Mouse (Mus musculus) CH12.LX (cell line): Measurements from ENCODE around the gene Cst9. TPM values are rescaled to one million over a fixed set of nuclear protein-coding genes. Genes with fewer than 3 reads are reported as not detected.

Experiments
- DNase-seq: peaks from one replicate; pipeline ENCODE4 v3.0.0-alpha.2; 2013; ENCODE audit errors: extremely low read depth
- H3K27ac ChIP-seq: 2 replicates; pipeline ENCODE4 v1.5.1; 2012; ENCODE audit warnings: low read depth, mild to moderate bottlenecking, control low read depth, moderate library complexity; ENCODE audit not compliant: insufficient read depth
- H3K27me3 ChIP-seq: replicated peaks from 2 replicates; pipeline ENCODE3; 2012; ENCODE audit warnings: inconsistent platforms
- H3K36me3 ChIP-seq, 2 experiments: replicated peaks in 1 of 2; 2 replicates each; pipeline versions ENCODE3 to v1.6.1; 2012; ENCODE audit warnings: inconsistent platforms in 1 of 2, low read length in 1 of 2, mild to moderate bottlenecking in 1 of 2, mixed read lengths in 1 of 2, moderate library complexity in 1 of 2; ENCODE audit not compliant: control insufficient read depth in 1 of 2, insufficient read depth in 1 of 2
- H3K4me1 ChIP-seq, 2 experiments: 2 replicates each; pipeline ENCODE4 v1.6.1; 2012; ENCODE audit warnings: inconsistent platforms in 1 of 2, moderate library complexity in 1 of 2; ENCODE audit not compliant: insufficient read depth in 2 of 2, control insufficient read depth in 1 of 2
- H3K4me2 ChIP-seq: 2 replicates; pipeline ENCODE4 v1.6.1; 2012; ENCODE audit warnings: low read depth, mild to moderate bottlenecking, control low read depth; ENCODE audit not compliant: poor library complexity, insufficient read depth, severe bottlenecking
- H3K4me3 ChIP-seq, 3 experiments: fragments of 150-350 bp in 1 of 3; sonication (generic) in 1 of 3; replicated peaks in 1 of 3; 2 replicates each; pipeline versions ENCODE3 to v1.5.1; 2011 to 2012; ENCODE audit warnings: low read depth in 2 of 3, low read length in 2 of 3, mild to moderate bottlenecking in 2 of 3, moderate library complexity in 2 of 3, control low read depth in 1 of 3, improper control_type of control experiment in 1 of 3, inconsistent platforms in 1 of 3, mixed read lengths in 1 of 3; ENCODE audit not compliant: poor library complexity in 1 of 3
- H3K79me2 ChIP-seq: replicated peaks from 2 replicates; pipeline ENCODE4 v1.6.1; 2012; ENCODE audit warnings: mild to moderate bottlenecking, moderate library complexity; ENCODE audit not compliant: control insufficient read depth, poor library complexity, insufficient read depth, severe bottlenecking; ENCODE audit errors: extremely low read depth
- H3K9ac ChIP-seq: 2 replicates; pipeline ENCODE4 v1.6.1; 2012; ENCODE audit warnings: low read depth, mild to moderate bottlenecking, control low read depth, moderate library complexity; ENCODE audit not compliant: insufficient read depth
- H3K9me3 ChIP-seq: replicated peaks from 2 replicates; pipeline ENCODE3; 2012; ENCODE audit warnings: low read length, inconsistent platforms, mixed read lengths
- BHLHE40 ChIP-seq: IDR thresholded peaks from 2 replicates; pipeline ENCODE4 v1.6.1; 2011; ENCODE audit warnings: mild to moderate bottlenecking, low read depth, low read length, improper control_type of control experiment
- CHD2 ChIP-seq: IDR thresholded peaks from 2 replicates; pipeline ENCODE4 v1.6.1; 2011; ENCODE audit warnings: low read length, improper control_type of control experiment
- CTCF ChIP-seq, 2 experiments: IDR thresholded peaks in 1 of 2; conservative IDR thresholded peaks in 1 of 2; 2 replicates each; pipeline ENCODE4 v1.5.1; 2011 to 2012; ENCODE audit warnings: low read depth in 2 of 2, low read length in 2 of 2, improper control_type of control experiment in 1 of 2, inconsistent platforms in 1 of 2, mild to moderate bottlenecking in 1 of 2, moderate library complexity in 1 of 2
- E2F4 ChIP-seq: IDR thresholded peaks from 2 replicates; pipeline ENCODE4 v1.6.1; 2011; ENCODE audit warnings: low read depth, low read length, improper control_type of control experiment; ENCODE audit not compliant: insufficient replicate concordance
- ELF1 ChIP-seq: IDR thresholded peaks from 2 replicates; pipeline ENCODE4 v1.6.1; 2014; ENCODE audit warnings: low read depth, mild to moderate bottlenecking, inconsistent platforms, low read length, improper control_type of control experiment
- ETS1 ChIP-seq: conservative IDR thresholded peaks from 2 replicates; pipeline ENCODE4 v1.6.1; 2012; ENCODE audit warnings: low read depth, mild to moderate bottlenecking, inconsistent platforms, low read length, improper control_type of control experiment, moderate library complexity
- GABPA ChIP-seq: IDR thresholded peaks from 2 replicates; pipeline ENCODE4 v1.6.1; 2012; ENCODE audit warnings: low read depth, low read length, improper control_type of control experiment, inconsistent platforms; ENCODE audit not compliant: insufficient replicate concordance
- IRF4 ChIP-seq: IDR thresholded peaks from 2 replicates; pipeline ENCODE4 v1.6.1; 2014; ENCODE audit warnings: low read depth, mild to moderate bottlenecking, inconsistent platforms, low read length, improper control_type of control experiment
- JUN ChIP-seq: IDR thresholded peaks from 2 replicates; pipeline ENCODE4 v1.6.1; 2011; ENCODE audit warnings: low read depth, mild to moderate bottlenecking, low read length, improper control_type of control experiment, moderate library complexity; ENCODE audit not compliant: insufficient read depth
- JUND ChIP-seq: conservative IDR thresholded peaks from 2 replicates; pipeline ENCODE4 v1.6.1; 2011; ENCODE audit warnings: low read depth, low read length, improper control_type of control experiment
- MAFK ChIP-seq: IDR thresholded peaks from 2 replicates; pipeline ENCODE4 v1.6.1; 2011; ENCODE audit warnings: low read length, improper control_type of control experiment; ENCODE audit not compliant: insufficient replicate concordance
- MAX ChIP-seq: IDR thresholded peaks from 2 replicates; pipeline ENCODE4 v1.6.1; 2011; ENCODE audit warnings: low read length, improper control_type of control experiment
- MAZ ChIP-seq: IDR thresholded peaks from 2 replicates; pipeline ENCODE4 v1.6.1; 2012; ENCODE audit warnings: low read depth, mild to moderate bottlenecking, inconsistent platforms, low read length, improper control_type of control experiment, moderate library complexity
- MEF2A ChIP-seq: IDR thresholded peaks from 2 replicates; pipeline ENCODE4 v1.6.1; 2014; ENCODE audit warnings: low read depth, mild to moderate bottlenecking, inconsistent platforms, low read length, improper control_type of control experiment, borderline replicate concordance
- MXI1 ChIP-seq: IDR thresholded peaks from 2 replicates; pipeline ENCODE4 v1.6.1; 2011; ENCODE audit warnings: mild to moderate bottlenecking, low read depth, low read length, improper control_type of control experiment
- MYC ChIP-seq: IDR thresholded peaks from 2 replicates; pipeline ENCODE4 v1.6.1; 2011; ENCODE audit warnings: low read depth, mild to moderate bottlenecking, improper control_type of control experiment, low read length
- NRF1 ChIP-seq: IDR thresholded peaks from 2 replicates; pipeline ENCODE4 v1.6.1; 2014; ENCODE audit warnings: low read depth, mild to moderate bottlenecking, inconsistent platforms, low read length, improper control_type of control experiment, moderate library complexity
- PAX5 ChIP-seq: IDR thresholded peaks from 2 replicates; pipeline ENCODE4 v1.6.1; 2012; ENCODE audit warnings: low read length, inconsistent platforms, mixed read lengths
- POLR2A ChIP-seq: IDR thresholded peaks from 2 replicates; pipeline ENCODE4 v1.6.1; 2011; ENCODE audit warnings: low read depth, mild to moderate bottlenecking, improper control_type of control experiment, low read length
- POLR2AphosphoS2 ChIP-seq: IDR thresholded peaks from 2 replicates; pipeline ENCODE4 v1.6.1; 2011; ENCODE audit warnings: low read depth, low read length, improper control_type of control experiment
- RAD21 ChIP-seq: IDR thresholded peaks from 2 replicates; pipeline ENCODE4 v1.6.1; 2011; ENCODE audit warnings: low read depth, mild to moderate bottlenecking, low read length, improper control_type of control experiment, moderate library complexity
- SIN3A ChIP-seq: IDR thresholded peaks from 2 replicates; pipeline ENCODE4 v1.6.1; 2012; ENCODE audit warnings: low read length, improper control_type of control experiment, inconsistent platforms
- SMC3 ChIP-seq: IDR thresholded peaks from 2 replicates; pipeline ENCODE4 v1.6.1; 2011; ENCODE audit warnings: low read depth, low read length, improper control_type of control experiment
- TBP ChIP-seq: conservative IDR thresholded peaks from 2 replicates; pipeline ENCODE4 v1.6.1; 2011; ENCODE audit warnings: low read depth, low read length, improper control_type of control experiment
- TCF12 ChIP-seq: IDR thresholded peaks from 2 replicates; pipeline ENCODE4 v1.6.1; 2014; ENCODE audit warnings: low read depth, mild to moderate bottlenecking, inconsistent platforms, low read length, improper control_type of control experiment
- UBTF ChIP-seq: IDR thresholded peaks from 2 replicates; pipeline ENCODE4 v1.6.1; 2012; ENCODE audit warnings: low read depth, mild to moderate bottlenecking, inconsistent platforms, low read length, improper control_type of control experiment, moderate library complexity
- ZC3H11A ChIP-seq: IDR thresholded peaks from 2 replicates; pipeline ENCODE4 v1.6.1; 2012; ENCODE audit warnings: low read depth, mild to moderate bottlenecking, inconsistent platforms, low read length, improper control_type of control experiment
- ZKSCAN1 ChIP-seq: IDR thresholded peaks from 2 replicates; pipeline ENCODE4 v1.6.1; 2012; ENCODE audit warnings: low read depth, inconsistent platforms, low read length, improper control_type of control experiment, borderline replicate concordance
- ZMIZ1 ChIP-seq: IDR thresholded peaks from 2 replicates; pipeline ENCODE4 v1.6.1; 2012; ENCODE audit warnings: low read depth, mild to moderate bottlenecking, inconsistent platforms, low read length, improper control_type of control experiment
- ZNF384 ChIP-seq: IDR thresholded peaks from 2 replicates; pipeline ENCODE4 v1.6.1; 2012; ENCODE audit warnings: low read depth, low read length, improper control_type of control experiment, inconsistent platforms
- dilution Hi-C: fragments of 300-500 bp; cut with MboI; formaldehyde crosslinking; loops from 2 replicates; pipeline ENCODE4 v1.14.3; 2020; ENCODE audit warnings: low sequenced_read_pairs; ENCODE audit not compliant: extremely low pct_unique_long_range_greater_than_20kb, extremely low pct_ligation_motif_present
- in situ Hi-C: fragments of 300-500 bp; cut with MboI; formaldehyde crosslinking; loops from 3 replicates; pipeline ENCODE4 v1.14.3; 2019; ENCODE audit warnings: low sequenced_read_pairs, low pct_ligation_motif_present, low pct_unique_long_range_greater_than_20kb, mixed read lengths
- polyA plus RNA-seq: library from polyadenylated mRNA; unstranded; fragments of >175 nt; gene quantifications from 2 replicates; pipeline ENCODE4 v1.2.1, GENCODE M21; 2012; ENCODE audit warnings: low read depth; ENCODE audit not compliant: insufficient read length
- total RNA-seq, 2 experiments: library from RNA; depleted of rRNA; stranded (reverse); fragments of 300-350 nt in 1 of 2; fragments of >200 nt in 1 of 2; gene quantifications; 2 replicates each; pipeline ENCODE4 v1.2.3; 2012 to 2014

The Cst9 gene
- total and polyA plus RNA-seq, 3 experiments, result not detected

- Histone ChIP-seq H3K9ac (peak overlapping the region; percentile 84), H3K4me2 (peak overlapping the region; percentile 87), H3K79me2 (peaks cover 16% of the 10 kb centered on the region), H3K9me3 (no peaks in the 10 kb centered on the region), H3K4me1 (peaks cover 15 to 58% of the 10 kb centered on the region in 2 experiments), H3K27ac (peak overlapping the region; percentile 59; the same call in 1 of the 2 replicates), H3K36me3 (peaks cover 7 to 30% of the 10 kb centered on the region in 2 experiments), H3K4me3 (peak overlapping the region; percentile 86 to 98 (median 94)), H3K27me3 (no peaks in the 10 kb centered on the region)
- in situ Hi-C loops, result no loop called here
- DNase-seq, result no peak
- dilution Hi-C loops, result no loop called here
- TF ChIP-seq BHLHE40 (no peak), NRF1 (no peak), MAFK (no peak), SIN3A (no peak; the same call in 1 of the 2 replicates), ETS1 (no peak), POLR2AphosphoS2 (no peak), PAX5 (no peak), RAD21 (no peak), IRF4 (no peak), MYC (no peak), MAX (no peak), POLR2A (no peak), E2F4 (no peak), MXI1 (no peak), ZMIZ1 (no peak), CHD2 (no peak), MAZ (no peak)
Measured at GRCm38 (mm10) chr2:148874617-148875334, 39.8 kb downstream of the Cst9 start.

- peak within 1 kb of the TSS; percentile 84 for H3K9ac ChIP-seq
- peaks cover 16% of the 10 kb centered on the region for H3K79me2 ChIP-seq
- peak within 1 kb of the TSS; percentile 86 to 98 (median 94) for H3K4me3 ChIP-seq
- in situ Hi-C loops (no loop called here), dilution Hi-C loops (no loop called here)
- peaks cover 15 to 58% of the 10 kb centered on the region in 2 experiments for H3K4me1 ChIP-seq
- no peaks in the 10 kb centered on the region for H3K27me3 ChIP-seq
- peak within 1 kb of the TSS; percentile 87 for H3K4me2 ChIP-seq
- DNase-seq, result peak; percentile 75
- no peaks in the 10 kb centered on the region for H3K9me3 ChIP-seq
- H3K36me3 ChIP-seq, result peaks cover 7 to 29% of the 10 kb centered on the region in 2 experiments
- H3K27ac ChIP-seq, result peak within 1 kb of the TSS; percentile 59
- no peak for TF ChIP-seq BHLHE40
- TF ChIP-seq TBP, result 0 out of 2 replicates have a peak, but pooled peaks have one; percentile 54
- peak; percentile 15; the same call in 1 of the 2 replicates for TF ChIP-seq ETS1
- peak; percentile 32 for TF ChIP-seq MEF2A
- TF ChIP-seq ZC3H11A, result no peak
- TF ChIP-seq SMC3, result no peak
- no peak for TF ChIP-seq E2F4
- TF ChIP-seq MAX, result no peak
- TF ChIP-seq ZNF384, result no peak
- no peak for TF ChIP-seq CTCF (conservative IDR thresholded peaks at IDR 0.05 in 1 of 2, IDR thresholded peaks at IDR 0.05 in 1 of 2; ENCODE audit: low read depth in 2 of 2, low read length in 2 of 2)
- TF ChIP-seq UBTF, result no peak
- no peak for TF ChIP-seq PAX5
- TF ChIP-seq ZKSCAN1, result no peak
- no peak for TF ChIP-seq JUN
- TF ChIP-seq POLR2A, result peak; percentile 83
- no peak for TF ChIP-seq JUND
- no peak for TF ChIP-seq SIN3A
- no peak; the same call in 1 of the 2 replicates for TF ChIP-seq ELF1
- no peak for TF ChIP-seq GABPA
- no peak; the same call in 1 of the 2 replicates for TF ChIP-seq TCF12
- TF ChIP-seq MXI1, result no peak; the same call in 1 of the 2 replicates
- TF ChIP-seq MAZ, result 0 out of 2 replicates have a peak, but pooled peaks have one; percentile 50
Measured at GRCm38 (mm10) chr2:148875335-148875811, 40.4 kb downstream of the Cst9 start, which contains the start of gene Cst3. Gene Cst3 (minus strand): TSS chr2:148875692.
